Mouse (Mus musculus): ENCODE results near the gene Sorbs1.

- TF ChIP-seq CTCF (IDR thresholded peaks at IDR 0.05; ENCODE audit: low read depth): no peak
- no peak for TF ChIP-seq EP300 (optimal IDR thresholded peaks at IDR 0.05)
Measured at GRCm38 (mm10) chr19:40469792-40470191, 43.8 kb downstream of the Sorbs1 start.

Measured in stomach, postnatal 0 days (tissue).